Mouse (Mus musculus) kidney, adult 2 months (tissue): Measurements from ENCODE around the gene Ciao2a.

ENCODE experiments used
- CTCF ChIP-seq: fragments of 200-500 bp; conservative IDR thresholded peaks from 2 replicates; pipeline ENCODE4 v1.5.1; 2011; ENCODE audit warnings: low read depth, mild to moderate bottlenecking, control low read depth, low read length, moderate library complexity, mixed read lengths; ENCODE audit not compliant: insufficient read depth, insufficient read length
- POLR2A ChIP-seq: fragments of 200-500 bp; IDR thresholded peaks from one replicate; pipeline ENCODE4 v1.6.1; 2011; ENCODE audit warnings: low read depth, low read length, control low read depth

GRCm38 (mm10) chr9:66174985-66175384 lies 48.6 kb downstream of the Ciao2a start:
- TF ChIP-seq CTCF (no peak), POLR2A (no peak)
